Mouse (Mus musculus) spleen, adult 2 months (tissue): ENCODE measurements around the gene Cnot2. TPM values are rescaled to one million over a fixed set of nuclear protein-coding genes. Genes with fewer than 3 reads are reported as not detected.
"Not testable (repeated sequence)": the region's sequence is repeated elsewhere in the genome, so short reads cannot be mapped to it uniquely, and the experiment has no call there.

Experiments
- DNase-seq, 2 experiments: peaks; one replicate each; pipeline versions ENCODE4 v3.0.0 to v3.0.0-alpha.2; 2012 to 2021; ENCODE audit warnings: low spot score in 2 of 2, low read depth in 1 of 2
- H3K27ac ChIP-seq: fragments of 200-500 bp; 2 replicates; pipeline ENCODE4 v1.5.1; 2012; ENCODE audit warnings: low read length, inconsistent platforms; ENCODE audit not compliant: insufficient read depth
- H3K27me3 ChIP-seq: fragments of 200-500 bp; 2 replicates; pipeline ENCODE4 v1.6.1; 2012; ENCODE audit warnings: mild to moderate bottlenecking, moderate library complexity, low read length, inconsistent platforms; ENCODE audit not compliant: control insufficient read depth, insufficient read depth
- H3K36me3 ChIP-seq: fragments of 200-500 bp; 2 replicates; pipeline ENCODE4 v1.6.1; 2012; ENCODE audit warnings: mild to moderate bottlenecking, low read length, inconsistent platforms; ENCODE audit not compliant: control insufficient read depth, insufficient read depth
- H3K4me1 ChIP-seq: fragments of 200-500 bp; 2 replicates; pipeline ENCODE4 v1.6.1; 2011; ENCODE audit warnings: inconsistent platforms; ENCODE audit not compliant: control insufficient read depth, insufficient read depth, insufficient read length
- H3K4me3 ChIP-seq: fragments of 200-500 bp; 2 replicates; pipeline ENCODE4 v1.5.1; 2011; ENCODE audit warnings: mild to moderate bottlenecking, inconsistent platforms; ENCODE audit not compliant: insufficient read depth, insufficient read length; ENCODE audit errors: extremely low read depth
- CTCF ChIP-seq: fragments of 200-500 bp; IDR thresholded peaks from 2 replicates; pipeline ENCODE4 v1.5.1; 2011; ENCODE audit warnings: mild to moderate bottlenecking, inconsistent platforms; ENCODE audit not compliant: insufficient read depth, insufficient read length, insufficient replicate concordance; ENCODE audit errors: extremely low read depth
- POLR2A ChIP-seq: fragments of 200-500 bp; IDR thresholded peaks from 2 replicates; pipeline ENCODE4 v1.6.1; 2011; ENCODE audit warnings: low read depth, low read length, inconsistent platforms
- WGBS: fragments of 180-500 bp; shearing (Covaris S2); methylation state at CpG from one replicate; pipeline ENCODE4 v1.1.7; 2018; 5-methylcytosine and 5-hydroxymethylcytosine counted together
- polyA plus RNA-seq: library from polyadenylated mRNA; depleted of rRNA; stranded (reverse); fragments of >200 nt; gene quantifications from 2 replicates; pipeline ENCODE4 v1.2.3, GENCODE M21; 2012

The Cnot2 gene
- polyA plus RNA-seq, 1 experiment: 25.6 TPM

DNA sequence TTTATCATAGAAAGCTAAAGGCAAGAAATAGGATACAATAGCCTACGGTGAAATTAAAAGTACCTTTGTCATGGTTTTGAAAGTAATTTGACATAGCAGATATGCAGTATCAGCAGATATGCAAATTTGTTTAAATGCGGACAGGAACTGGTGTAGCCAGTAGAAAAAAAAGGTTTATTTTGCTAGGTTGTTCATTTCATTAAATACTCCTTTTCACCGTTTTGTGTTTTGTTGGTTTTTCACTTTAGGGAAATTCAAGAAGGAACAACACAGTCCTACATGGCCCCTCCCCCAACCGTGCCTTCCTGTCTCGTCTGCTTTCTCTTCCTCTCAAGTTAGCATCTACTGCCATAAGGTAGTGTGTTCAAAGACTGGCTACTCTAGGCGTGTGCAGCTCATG is 1.4 kb upstream of the Cnot2 start:
- Histone ChIP-seq H3K4me3 (peak overlapping the region; percentile 92; the same call in 1 of the 2 replicates), H3K36me3 (peaks cover 3% of the 10 kb centered on the region), H3K27me3 (no peaks in the 10 kb centered on the region), H3K4me1 (peaks cover 4% of the 10 kb centered on the region), H3K27ac (peak overlapping the region; percentile 18; the same call in 1 of the 2 replicates)
- WGBS: 1% methylated on average over 6 of the region's 6 CpGs
- TF ChIP-seq POLR2A: no peak
- no peak for TF ChIP-seq CTCF
- peak in 1 of 2 experiments; percentile 74 for DNase-seq

- TF ChIP-seq POLR2A (no peak), CTCF (no peak)
- H3K27me3 ChIP-seq: no peaks in the 10 kb centered on the region
- H3K4me1 ChIP-seq: peaks cover 4% of the 10 kb centered on the region
- peak in 1 of 2 experiments; percentile 52 for DNase-seq
- peaks cover 3% of the 10 kb centered on the region for H3K36me3 ChIP-seq
- peak overlapping the region; percentile 94 for H3K27ac ChIP-seq
- H3K4me3 ChIP-seq: peak overlapping the region; percentile 92
- WGBS: 1% methylated on average over 66 of the region's 67 CpGs
Observed at GRCm38 (mm10) chr10:116581719-116582481, 589 bp upstream of the Cnot2 start.

GRCm38 (mm10) chr10:116580591-116581358 is 536 bp downstream of the Cnot2 start:
- Histone ChIP-seq H3K27ac (peak overlapping the region; percentile 94), H3K4me3 (peak overlapping the region; percentile 92), H3K4me1 (peaks cover 4% of the 10 kb centered on the region), H3K27me3 (no peaks in the 10 kb centered on the region), H3K36me3 (peaks cover 1% of the 10 kb centered on the region; the same call in 1 of the 2 replicates)
- 0% methylated on average over 29 of the region's 71 CpGs for WGBS
- no peak for TF ChIP-seq CTCF
- TF ChIP-seq POLR2A: no peak
- DNase-seq: peak in 1 of 2 experiments; percentile 60

DNA sequence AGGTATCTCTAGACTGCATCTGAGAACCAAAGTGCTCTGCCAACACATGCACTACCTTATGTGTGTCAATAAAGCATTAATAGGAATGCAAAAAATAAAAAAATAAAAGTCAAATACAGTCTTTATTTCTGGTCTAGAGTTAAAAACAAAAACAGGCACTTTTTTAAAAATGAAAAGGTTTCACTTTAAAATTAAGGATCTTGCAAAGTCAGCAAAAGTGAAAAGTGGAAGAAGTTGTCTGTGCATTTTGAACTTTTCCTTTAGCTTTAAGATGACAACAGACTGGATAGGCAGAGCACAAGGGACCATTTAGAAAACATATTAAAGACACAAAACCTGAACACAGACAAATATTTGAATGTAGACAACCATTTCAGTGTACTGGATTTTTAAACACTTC is 1.8 kb downstream of the Cnot2 start:
- TF ChIP-seq POLR2A (no peak), CTCF (no peak)
- Histone ChIP-seq H3K4me3 (no peak overlapping the region), H3K4me1 (peaks cover 4% of the 10 kb centered on the region)

DNA sequence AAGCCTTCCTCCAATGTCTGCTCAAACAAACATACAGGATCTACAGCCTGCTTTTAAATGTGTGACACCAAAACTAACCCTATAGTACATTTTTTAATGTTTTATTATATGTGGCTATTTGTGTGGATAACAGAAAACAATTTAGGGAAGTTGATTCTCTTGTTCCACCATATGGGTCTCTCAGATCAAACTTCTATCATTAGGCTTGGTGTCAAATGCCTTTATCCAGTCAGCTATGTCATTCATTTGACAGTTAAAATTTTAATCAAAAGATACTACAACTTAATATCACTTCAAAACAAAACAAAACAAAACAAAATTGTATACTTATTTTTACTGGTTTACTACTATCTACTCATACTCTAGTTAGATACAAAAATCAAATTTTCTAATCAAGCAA is 2.9 kb downstream of the Cnot2 start:
- Histone ChIP-seq H3K4me1 (peaks cover 4% of the 10 kb centered on the region), H3K4me3 (no peak overlapping the region), H3K27me3 (no peaks in the 10 kb centered on the region), H3K36me3 (no peaks in the 10 kb centered on the region), H3K27ac (no peak overlapping the region)
- TF ChIP-seq CTCF: no peak
- no peak for TF ChIP-seq POLR2A
- no peak for DNase-seq

More for the DNA sequence above, 1.8 kb downstream of the Cnot2 start:
- Histone ChIP-seq H3K36me3 (no peaks in the 10 kb centered on the region; the same call in 1 of the 2 replicates), H3K27ac (no peak overlapping the region), H3K27me3 (no peaks in the 10 kb centered on the region)
- DNase-seq: no peak

- H3K27ac ChIP-seq: no peak overlapping the region
- 73% methylated on average over 3 of the region's 3 CpGs for WGBS
- no peak overlapping the region for H3K4me3 ChIP-seq
- DNase-seq: no peak
- H3K27me3 ChIP-seq: no peaks in the 10 kb centered on the region
- no peaks in the 10 kb centered on the region for H3K36me3 ChIP-seq
- H3K4me1 ChIP-seq: peaks cover 2% of the 10 kb centered on the region
- TF ChIP-seq CTCF (no peak), POLR2A (no peak)
Observed at GRCm38 (mm10) chr10:116577181-116577580, 4.1 kb downstream of the Cnot2 start.

DNA sequence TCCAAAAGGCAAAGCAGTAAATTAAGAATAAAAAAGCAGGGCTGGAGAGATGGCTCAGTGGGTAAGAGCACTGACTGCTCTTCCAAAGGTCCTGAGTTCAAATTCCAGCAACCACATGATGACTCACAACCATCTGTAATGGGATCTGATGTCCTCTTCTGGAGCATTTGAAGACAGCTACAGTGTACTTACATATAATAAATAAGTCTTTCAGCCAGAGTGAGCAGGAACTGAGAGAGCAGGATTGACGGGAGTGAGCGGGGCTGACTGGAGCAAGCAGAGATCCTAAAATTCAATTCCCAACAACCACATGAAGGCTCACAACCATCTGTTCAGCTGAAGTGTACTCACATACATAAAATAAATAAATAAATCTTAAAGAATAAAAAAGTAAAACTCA is 5.2 kb downstream of the Cnot2 start:
- WGBS: 96% methylated on average over 2 of the region's 2 CpGs
- H3K4me3 ChIP-seq, H3K27me3 ChIP-seq, H3K27ac ChIP-seq, H3K36me3 ChIP-seq, DNase-seq, H3K4me1 ChIP-seq: not testable (repeated sequence)
